Mouse (Mus musculus): ENCODE data around the gene Cnmd. TPM values are rescaled to one million over a fixed set of nuclear protein-coding genes. Genes with fewer than 3 reads are reported as not detected.

Gene Cnmd
- polyA plus RNA-seq, 1 experiment from 2014 or later = 0.66 TPM

DNA sequence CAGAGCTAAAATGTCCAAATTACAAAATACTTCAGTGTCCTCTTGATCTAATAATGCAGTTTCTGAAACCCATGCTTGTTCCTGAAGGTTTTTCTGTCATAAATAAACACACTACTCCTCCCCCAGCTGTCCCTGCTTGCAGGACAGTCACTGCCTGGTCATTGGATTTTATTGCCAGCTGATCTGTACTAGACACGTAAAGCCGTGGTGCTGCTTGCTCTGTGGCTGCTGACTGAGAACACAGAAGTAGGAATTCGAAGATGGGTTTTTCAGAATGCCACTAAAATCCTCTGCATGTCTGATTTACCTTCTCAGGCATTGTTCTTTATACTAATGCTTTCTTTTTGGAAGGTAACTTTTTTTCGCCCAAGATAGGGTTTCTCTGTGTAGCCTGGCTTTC, 25.2 kb downstream of the Cnmd start:
- Histone ChIP-seq H3K9ac (no peak overlapping the region), H3K4me1 (no peaks in the 10 kb centered on the region), H3K27ac (no peak overlapping the region), H3K36me3 (ENCODE audit: poor library complexity, severe bottlenecking) (no peaks in the 10 kb centered on the region; the same call in 1 of the 2 replicates), H3K4me3 (no peak overlapping the region), H3K4me2 (no peak overlapping the region), H3K9me3 (replicated peaks) (no peaks in the 10 kb centered on the region), H3K27me3 (no peaks in the 10 kb centered on the region)
- no peak for ATAC-seq
- WGBS = 88% methylated on average over 4 of the region's 4 CpGs

- Histone ChIP-seq H3K27me3 (no peaks in the 10 kb centered on the region), H3K4me1 (no peaks in the 10 kb centered on the region)
- ATAC-seq = no peak
Measured at GRCm38 (mm10) chr14:79633196-79633595, 28.8 kb downstream of the Cnmd start.

GRCm38 (mm10) chr14:79632330-79632729, 29.6 kb downstream of the Cnmd start:
- ATAC-seq = no peak
- Histone ChIP-seq H3K9ac (no peak overlapping the region), H3K27ac (no peak overlapping the region), H3K4me3 (no peak overlapping the region), H3K36me3 (ENCODE audit: poor library complexity, severe bottlenecking) (peaks cover 26% of the 10 kb centered on the region), H3K27me3 (no peaks in the 10 kb centered on the region), H3K4me1 (no peaks in the 10 kb centered on the region), H3K9me3 (replicated peaks) (no peaks in the 10 kb centered on the region), H3K4me2 (no peak overlapping the region)
- 94% methylated on average over 6 of the region's 6 CpGs for WGBS

More at GRCm38 (mm10) chr14:79633196-79633595, 28.8 kb downstream of the Cnmd start:
- H3K4me2 ChIP-seq = no peak overlapping the region
- no peak overlapping the region for H3K9ac ChIP-seq
- H3K4me3 ChIP-seq = no peak overlapping the region
- no peak overlapping the region for H3K27ac ChIP-seq
- H3K36me3 ChIP-seq (ENCODE audit: poor library complexity, severe bottlenecking) = peaks cover 22% of the 10 kb centered on the region
- 93% methylated on average over 2 of the region's 2 CpGs for WGBS
- no peaks in the 10 kb centered on the region for H3K9me3 ChIP-seq (replicated peaks)

DNA sequence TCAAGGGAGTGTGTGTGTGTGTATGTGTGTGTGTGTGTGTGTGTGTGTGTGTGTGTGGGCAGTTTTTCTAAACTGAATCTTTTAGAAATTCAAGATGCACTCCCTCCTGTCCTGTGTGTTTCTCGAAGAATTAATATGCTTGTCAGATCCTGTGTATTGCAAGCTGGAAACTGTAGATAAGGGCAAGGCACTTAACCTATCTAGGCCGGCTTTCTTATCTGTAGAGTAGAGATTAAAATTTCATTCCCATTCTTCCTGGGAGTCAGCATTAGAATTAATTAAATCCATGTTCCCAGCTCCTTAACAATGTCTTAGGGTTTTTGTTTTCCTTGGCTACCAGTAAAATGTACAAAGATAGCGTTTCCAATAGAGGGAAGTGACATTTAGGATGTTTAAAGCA, 40.8 kb downstream of the Cnmd start:
- H3K27ac ChIP-seq = no peak overlapping the region
- H3K4me2 ChIP-seq = no peak overlapping the region
- no peaks in the 10 kb centered on the region for H3K9me3 ChIP-seq (replicated peaks)
- WGBS = 88% methylated on average over 3 of the region's 3 CpGs
- peaks cover 74% of the 10 kb centered on the region for H3K36me3 ChIP-seq (ENCODE audit: poor library complexity, severe bottlenecking)
- H3K9ac ChIP-seq = no peak overlapping the region
- H3K4me1 ChIP-seq = no peaks in the 10 kb centered on the region
- ATAC-seq = no peak
- H3K4me3 ChIP-seq = no peak overlapping the region
- H3K27me3 ChIP-seq = no peaks in the 10 kb centered on the region

GRCm38 (mm10) chr14:79619802-79620201, 42.2 kb downstream of the Cnmd start:
- no peaks in the 10 kb centered on the region for H3K4me1 ChIP-seq
- ATAC-seq = no peak
- H3K9me3 ChIP-seq (replicated peaks) = no peaks in the 10 kb centered on the region
- peaks cover 63% of the 10 kb centered on the region for H3K36me3 ChIP-seq (ENCODE audit: poor library complexity, severe bottlenecking)
- no peak overlapping the region for H3K4me2 ChIP-seq
- no peak overlapping the region for H3K9ac ChIP-seq
- H3K4me3 ChIP-seq = no peak overlapping the region
- H3K27me3 ChIP-seq = no peaks in the 10 kb centered on the region
- no peak overlapping the region for H3K27ac ChIP-seq
- 94% methylated on average over 7 of the region's 7 CpGs for WGBS

DNA sequence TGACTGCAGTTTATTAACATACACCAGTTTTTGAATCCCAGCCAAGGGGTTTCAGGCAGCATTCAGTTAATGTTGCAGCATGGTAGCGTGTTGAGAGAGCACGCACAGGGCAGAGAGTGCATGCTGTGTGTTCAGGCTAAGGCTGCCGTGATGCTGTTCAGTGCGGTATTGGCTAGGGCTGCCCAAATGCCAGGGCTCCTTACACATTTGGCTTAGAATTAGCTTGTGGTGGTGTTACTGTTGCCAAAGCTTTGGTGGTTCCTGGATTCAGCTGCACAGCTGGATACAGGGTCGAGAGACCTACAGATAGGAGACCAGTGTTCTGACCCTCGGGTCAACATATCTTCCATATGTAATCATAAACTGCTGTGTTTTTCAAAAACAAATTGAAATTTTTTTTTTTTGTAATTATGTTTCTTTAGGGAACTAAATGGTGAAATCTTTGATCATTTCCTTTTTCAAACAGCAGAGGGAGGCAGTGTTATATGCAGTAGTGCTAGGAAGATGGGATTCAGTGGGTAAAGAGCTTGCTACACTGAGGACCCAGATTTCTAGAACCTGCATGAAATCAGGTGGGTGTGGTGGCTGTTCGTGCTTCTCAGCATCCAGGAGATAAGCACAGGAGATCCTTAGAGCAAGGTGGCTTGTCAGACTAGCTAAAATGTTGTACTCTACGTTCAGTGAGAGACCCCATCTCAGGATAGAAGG, 44.7 kb downstream of the Cnmd start:
- no peak overlapping the region for H3K9ac ChIP-seq
- WGBS = 87% methylated on average over 8 of the region's 8 CpGs
- no peak overlapping the region for H3K4me2 ChIP-seq
- H3K9me3 ChIP-seq (replicated peaks) = no peaks in the 10 kb centered on the region
- no peaks in the 10 kb centered on the region for H3K27me3 ChIP-seq
- peak; percentile 70 for ATAC-seq
- H3K36me3 ChIP-seq (ENCODE audit: poor library complexity, severe bottlenecking) = peaks cover 68% of the 10 kb centered on the region
- no peaks in the 10 kb centered on the region for H3K4me1 ChIP-seq
- H3K4me3 ChIP-seq = no peak overlapping the region
- H3K27ac ChIP-seq = no peak overlapping the region

DNA sequence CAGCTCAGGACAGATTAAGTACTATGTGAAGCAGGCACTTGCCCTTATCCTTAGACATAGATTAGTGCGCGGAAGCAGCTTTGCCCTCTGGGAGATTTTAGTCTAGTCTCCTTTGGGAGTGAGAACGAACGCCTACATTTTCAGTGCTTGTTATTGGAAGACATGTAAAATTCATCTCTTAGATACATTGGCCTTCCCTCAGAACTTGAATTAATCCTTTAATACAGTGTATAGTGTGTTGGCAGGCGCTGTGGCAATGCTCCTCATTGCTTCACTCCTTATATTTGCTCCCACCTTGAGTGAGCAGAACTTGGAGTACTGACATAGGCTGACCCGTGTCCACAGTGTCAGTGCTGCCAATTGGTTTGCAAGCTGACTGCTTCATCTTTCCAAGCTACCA, 53.7 kb downstream of the Cnmd start:
- ATAC-seq = no peak
- no peak overlapping the region for H3K27ac ChIP-seq
- no peak overlapping the region for H3K9ac ChIP-seq
- 94% methylated on average over 6 of the region's 6 CpGs for WGBS
- no peaks in the 10 kb centered on the region for H3K27me3 ChIP-seq
- peaks cover 87% of the 10 kb centered on the region for H3K36me3 ChIP-seq (ENCODE audit: poor library complexity, severe bottlenecking)
- H3K4me3 ChIP-seq = no peak overlapping the region
- no peaks in the 10 kb centered on the region for H3K4me1 ChIP-seq
- H3K4me2 ChIP-seq = no peak overlapping the region
- H3K9me3 ChIP-seq (replicated peaks) = no peaks in the 10 kb centered on the region

DNA sequence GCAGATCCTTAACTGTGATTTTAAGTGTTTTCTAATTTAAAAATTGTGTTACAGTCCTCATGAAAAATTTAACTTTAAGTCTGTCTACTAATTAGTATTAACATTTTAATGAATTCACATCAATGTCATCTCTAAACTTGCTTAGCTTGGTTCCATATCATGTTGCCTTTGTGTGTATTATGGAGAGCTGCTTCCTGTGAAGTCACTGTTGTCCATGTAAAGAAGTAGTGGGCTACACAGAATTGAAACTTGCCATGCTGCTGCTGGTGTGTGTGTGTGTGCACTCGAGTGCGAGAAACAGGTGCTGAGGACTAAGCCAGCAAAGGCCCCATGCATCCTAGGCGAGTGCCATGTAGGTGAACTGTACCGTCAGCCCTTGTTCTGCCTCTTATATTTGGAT, 54.6 kb downstream of the Cnmd start:
- peaks cover 85% of the 10 kb centered on the region for H3K36me3 ChIP-seq (ENCODE audit: poor library complexity, severe bottlenecking)

DNA sequence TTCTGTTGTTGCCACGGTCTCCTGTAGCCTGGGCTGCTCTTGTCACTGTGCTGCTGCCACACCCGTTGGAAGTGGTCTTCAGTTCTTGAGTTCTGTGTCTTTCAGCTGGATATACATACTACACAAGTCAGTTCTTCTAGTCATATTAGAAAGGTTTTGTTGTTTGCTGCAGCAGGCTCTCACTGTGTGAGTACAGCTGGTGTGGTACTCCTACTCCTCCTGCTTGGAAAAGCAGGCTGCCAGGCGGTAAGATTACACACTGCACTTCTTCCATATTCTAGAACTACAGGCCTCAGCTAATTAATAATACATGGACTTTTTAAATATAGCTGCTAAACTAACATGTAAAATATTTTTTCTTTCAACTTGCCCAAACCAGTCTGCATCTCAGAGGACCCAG, 55.1 kb downstream of the Cnmd start:
- WGBS = 95% methylated on average over 3 of the region's 3 CpGs
- H3K9ac ChIP-seq = no peak overlapping the region
- ATAC-seq = no peak
- H3K4me3 ChIP-seq = no peak overlapping the region
- no peaks in the 10 kb centered on the region for H3K9me3 ChIP-seq (replicated peaks)
- no peak overlapping the region for H3K4me2 ChIP-seq
- no peaks in the 10 kb centered on the region for H3K27me3 ChIP-seq
- H3K4me1 ChIP-seq = no peaks in the 10 kb centered on the region
- H3K36me3 ChIP-seq (ENCODE audit: poor library complexity, severe bottlenecking) = peaks cover 83% of the 10 kb centered on the region
- H3K27ac ChIP-seq = no peak overlapping the region

More for the DNA sequence above, 54.6 kb downstream of the Cnmd start:
- WGBS = 97% methylated on average over 4 of the region's 4 CpGs
- Histone ChIP-seq H3K27ac (no peak overlapping the region), H3K4me1 (no peaks in the 10 kb centered on the region), H3K4me2 (no peak overlapping the region), H3K4me3 (no peak overlapping the region), H3K27me3 (no peaks in the 10 kb centered on the region), H3K9ac (no peak overlapping the region), H3K9me3 (replicated peaks) (no peaks in the 10 kb centered on the region)
- ATAC-seq = no peak

- Histone ChIP-seq H3K4me3 (no peak overlapping the region), H3K4me1 (no peaks in the 10 kb centered on the region), H3K9me3 (replicated peaks) (no peaks in the 10 kb centered on the region), H3K9ac (no peak overlapping the region), H3K27me3 (no peaks in the 10 kb centered on the region), H3K4me2 (no peak overlapping the region), H3K27ac (no peak overlapping the region), H3K36me3 (ENCODE audit: poor library complexity, severe bottlenecking) (peaks cover 83% of the 10 kb centered on the region)
- no peak for ATAC-seq
- WGBS = 95% methylated on average over 6 of the region's 6 CpGs
Measured at GRCm38 (mm10) chr14:79606392-79606791, 55.6 kb downstream of the Cnmd start.

DNA sequence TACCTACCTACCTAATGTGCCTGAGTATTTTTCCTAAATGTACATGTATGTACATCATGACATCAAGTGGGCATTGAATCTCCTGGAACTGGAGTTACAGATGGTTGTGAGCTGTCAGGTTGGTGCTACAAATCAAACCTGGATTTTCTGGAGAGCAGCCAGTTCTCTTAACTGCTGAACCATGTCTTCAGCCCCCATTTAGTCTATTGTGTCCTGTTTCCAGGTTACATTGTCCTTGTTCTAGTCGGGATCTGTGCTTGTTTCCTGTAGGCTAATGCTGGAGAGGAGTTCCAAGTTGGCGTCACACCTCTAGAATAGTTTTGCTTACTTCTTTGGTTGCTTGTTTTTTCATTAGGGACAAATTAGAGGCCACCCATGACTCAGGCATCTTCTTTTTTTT, 56.1 kb downstream of the Cnmd start:
- Histone ChIP-seq H3K27me3 (no peaks in the 10 kb centered on the region), H3K9ac (no peak overlapping the region), H3K27ac (no peak overlapping the region), H3K36me3 (ENCODE audit: poor library complexity, severe bottlenecking) (peaks cover 83% of the 10 kb centered on the region), H3K9me3 (replicated peaks) (no peaks in the 10 kb centered on the region), H3K4me1 (no peaks in the 10 kb centered on the region), H3K4me2 (no peak overlapping the region), H3K4me3 (no peak overlapping the region)
- WGBS = 82% methylated on average over 2 of the region's 2 CpGs
- ATAC-seq = no peak

DNA sequence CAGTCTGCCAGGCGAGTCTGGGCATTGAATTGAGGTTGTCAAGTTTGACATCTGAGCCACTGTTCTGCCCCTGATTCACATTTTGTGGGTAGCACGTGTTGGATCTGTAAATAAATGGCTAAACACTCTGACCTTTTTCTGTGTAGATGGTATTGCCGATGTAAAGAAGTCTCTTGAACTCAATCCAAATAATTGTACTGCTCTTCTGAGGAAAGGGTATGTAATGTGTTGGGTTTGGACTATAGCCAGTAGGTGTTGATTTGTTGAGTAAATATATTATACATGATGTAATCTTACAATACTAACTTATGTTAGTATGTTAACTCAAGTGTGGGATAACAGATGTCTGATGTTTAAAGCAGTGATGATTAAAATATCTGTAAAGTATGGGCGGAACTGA, 65.4 kb downstream of the Cnmd start:
- no peaks in the 10 kb centered on the region for H3K4me1 ChIP-seq
- H3K4me2 ChIP-seq = no peak overlapping the region
- no peak overlapping the region for H3K4me3 ChIP-seq
- peaks cover 75% of the 10 kb centered on the region for H3K36me3 ChIP-seq (ENCODE audit: poor library complexity, severe bottlenecking)
- H3K9me3 ChIP-seq (replicated peaks) = no peaks in the 10 kb centered on the region
- WGBS = 77% methylated on average over 4 of the region's 4 CpGs
- ATAC-seq = no peak
- no peaks in the 10 kb centered on the region for H3K27me3 ChIP-seq
- H3K9ac ChIP-seq = no peak overlapping the region
- H3K27ac ChIP-seq = no peak overlapping the region

GRCm38 (mm10) chr14:79594069-79594468, 67.9 kb downstream of the Cnmd start:
- Histone ChIP-seq H3K4me3 (no peak overlapping the region), H3K9ac (no peak overlapping the region), H3K4me2 (no peak overlapping the region), H3K36me3 (ENCODE audit: poor library complexity, severe bottlenecking) (peaks cover 49% of the 10 kb centered on the region), H3K4me1 (peaks cover 8% of the 10 kb centered on the region), H3K27me3 (no peaks in the 10 kb centered on the region), H3K9me3 (replicated peaks) (no peaks in the 10 kb centered on the region), H3K27ac (no peak overlapping the region)
- WGBS = 84% methylated on average over 5 of the region's 5 CpGs
- ATAC-seq = no peak

All from forebrain, embryonic 13.5 days (tissue).